In the genomic region with DNA sequence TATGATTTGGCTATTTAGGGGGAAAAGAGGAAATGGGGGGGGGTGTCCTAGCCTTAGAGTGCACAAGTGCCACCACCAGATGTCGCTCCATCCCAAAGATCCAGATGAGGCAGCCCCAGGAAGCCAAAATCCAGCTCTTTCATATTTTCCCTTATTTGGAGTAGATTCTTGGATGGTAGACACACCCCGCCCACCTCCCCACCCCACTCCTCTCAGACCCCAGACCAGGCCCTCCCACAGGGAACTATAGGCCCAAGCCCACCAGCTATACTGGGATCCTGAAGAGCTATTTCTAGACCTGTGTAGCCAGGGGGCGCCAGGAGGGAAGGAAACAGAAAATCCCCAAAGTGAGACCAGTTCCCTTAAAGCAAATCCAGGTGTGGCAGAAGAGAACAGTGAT, we compare ENCODE assay signal across 8 mouse cellular contexts. TPM values are rescaled to one million over a fixed set of nuclear protein-coding genes. Genes with fewer than 3 reads are reported as not detected.
DNase-seq lines count a peak whose midpoint lies in the region; ATAC-seq and TF ChIP-seq lines count a peak whose summit lies in the region.

No protein-coding gene starts in this region.

- H3K36me3 ChIP-seq in testis, adult 2 months (ENCODE audit: control insufficient read depth, insufficient read depth, low read length) = no peaks in the 10 kb centered on the region
- no peaks in the 10 kb centered on the region for H3K36me3 ChIP-seq in kidney, postnatal 0 days (ENCODE audit: insufficient read depth, low read length)
- H3K36me3 ChIP-seq in lung, embryonic 16.5 days (ENCODE audit: control insufficient read depth, insufficient read depth, low read length) = no peaks in the 10 kb centered on the region
- H3K36me3 ChIP-seq in small intestine, adult 2 months (ENCODE audit: control insufficient read depth, insufficient read depth, low read length) = no peaks in the 10 kb centered on the region

- peaks cover 4% of the 10 kb centered on the region for H3K4me1 ChIP-seq in testis, adult 2 months (ENCODE audit: control insufficient read depth, insufficient read depth, low read length)
- no peaks in the 10 kb centered on the region for H3K4me1 ChIP-seq in kidney, postnatal 0 days (replicated peaks; ENCODE audit: insufficient read depth, low read length)
- no peaks in the 10 kb centered on the region; the same call in 1 of the 2 replicates for H3K4me1 ChIP-seq in lung, embryonic 16.5 days (replicated peaks; ENCODE audit: control insufficient read depth, insufficient read depth, low read length)
- H3K4me1 ChIP-seq in small intestine, adult 2 months (ENCODE audit: control insufficient read depth, insufficient read depth, insufficient read length, low read length) = no peaks in the 10 kb centered on the region

- no peaks in the 10 kb centered on the region for H3K27me3 ChIP-seq in testis, adult 2 months (ENCODE audit: control insufficient read depth, insufficient read depth, low read length)
- H3K27me3 ChIP-seq in kidney, postnatal 0 days (ENCODE audit: insufficient read depth, low read length) = no peaks in the 10 kb centered on the region
- H3K27me3 ChIP-seq in lung, embryonic 16.5 days (ENCODE audit: control insufficient read depth, insufficient read depth, low read depth, low read length) = no peaks in the 10 kb centered on the region
- H3K27me3 ChIP-seq in small intestine, adult 2 months (ENCODE audit: control insufficient read depth, insufficient read depth, low read length) = no peaks in the 10 kb centered on the region

- 27% methylated on average over 3 of the region's 3 CpGs for WGBS in kidney, postnatal 0 days
- WGBS in lung, embryonic 16.5 days = 16% methylated on average over 3 of the region's 3 CpGs
- WGBS in small intestine, adult 2 months = 7% methylated on average over 3 of the region's 3 CpGs

- no peak overlapping the region for H3K9ac ChIP-seq in kidney, postnatal 0 days (ENCODE audit: low read depth, low read length)
- H3K9ac ChIP-seq in lung, embryonic 16.5 days (ENCODE audit: low read length) = peak overlapping the region; percentile 70

- H3K4me3 ChIP-seq in testis, adult 2 months (ENCODE audit: control insufficient read depth, low read depth, low read length) = peak overlapping the region; percentile 78
- H3K4me3 ChIP-seq in kidney, postnatal 0 days (replicated peaks; ENCODE audit: low read depth, low read length) = peak overlapping the region; percentile 40
- peak overlapping the region; percentile 52 for H3K4me3 ChIP-seq in lung, embryonic 16.5 days (ENCODE audit: low read length)
- peak overlapping the region; percentile 48 for H3K4me3 ChIP-seq in small intestine, adult 2 months (ENCODE audit: low read depth, low read length)

- H3K27ac ChIP-seq in testis, adult 2 months (ENCODE audit: control insufficient read depth, insufficient read depth, low read depth, low read length) = peak overlapping the region; percentile 18; the same call in 1 of the 2 replicates
- no peak overlapping the region for H3K27ac ChIP-seq in kidney, postnatal 0 days
- H3K27ac ChIP-seq in lung, embryonic 16.5 days (ENCODE audit: low read length) = peak overlapping the region; percentile 80
- peak overlapping the region; percentile 68 for H3K27ac ChIP-seq in small intestine, adult 2 months (ENCODE audit: insufficient read depth, low read depth, low read length)

- no peak for TF ChIP-seq CTCF in testis, adult 2 months (IDR thresholded peaks at IDR 0.05; ENCODE audit: control insufficient read depth, insufficient read depth, insufficient replicate concordance, low read depth, low read length)
- peak; percentile 75 for TF ChIP-seq CTCF in kidney, postnatal 0 days (IDR thresholded peaks at IDR 0.05; ENCODE audit: low read depth)
- peak; percentile 70; the same call in 1 of the 2 replicates for TF ChIP-seq CTCF in small intestine, adult 2 months (IDR thresholded peaks at IDR 0.05; ENCODE audit: extremely low read depth, insufficient read length, insufficient replicate concordance, low read depth, low read length)

- TF ChIP-seq POLR2A in testis, adult 2 months (IDR thresholded peaks at IDR 0.05; ENCODE audit: control insufficient read depth, low read depth, low read length) = no peak
- no peak for TF ChIP-seq POLR2A in small intestine, adult 2 months (IDR thresholded peaks at IDR 0.05; ENCODE audit: low read depth, low read length)

- peak overlapping the region; percentile 63 for H3K4me2 ChIP-seq in kidney, postnatal 0 days (ENCODE audit: low read length)
- peak overlapping the region; percentile 62 for H3K4me2 ChIP-seq in lung, embryonic 16.5 days (ENCODE audit: low read depth, low read length)

- DNase-seq in testis, postnatal 14 days (ENCODE audit: low spot score) = no peak
- DNase-seq in cerebellum, adult 9-10 months = peak; percentile 61
- DNase-seq in heart, adult 9 months (ENCODE audit: low spot score in 2 of 2) = peak; percentile 52 to 63
- peak; percentile 79 for DNase-seq in kidney, postnatal 0 days (ENCODE audit: low spot score)

- no peaks in the 10 kb centered on the region for H3K9me3 ChIP-seq in kidney, postnatal 0 days (replicated peaks; ENCODE audit: low read length)
- no peaks in the 10 kb centered on the region for H3K9me3 ChIP-seq in lung, embryonic 16.5 days (ENCODE audit: control insufficient read depth, low read length)

- 0 out of 2 replicates have a peak, but pooled peaks have one; percentile 6 for ATAC-seq in kidney, postnatal 0 days (replicated peaks; ENCODE audit: low FRiP score, low read depth)
- peak; percentile 29 for ATAC-seq in lung, embryonic 16.5 days (ENCODE audit: low read depth)
- no peak for ATAC-seq in erythroid progenitor cell, adult 5-6 weeks (replicated peaks; ENCODE audit: low FRiP score, poor library complexity, severe bottlenecking)

RNA-seq across cellular contexts. Expression of a gene that starts 1.0 kb away (rescaled TPM):
- polyA plus RNA-seq in testis, adult 2 months (2012; rRNA removed) = 49.6 and 96.4 TPM in 2 replicates
- polyA plus RNA-seq in kidney, postnatal 0 days (2015; fragmentation: Nextera tagmentation; extraction: Ambion mirVana) = 185 and 206 TPM in 2 replicates
- polyA plus RNA-seq in lung, embryonic 16.5 days (2015; fragmentation: Nextera tagmentation; extraction: Ambion mirVana) = 372 and 374 TPM in 2 replicates
- polyA plus RNA-seq in small intestine, adult 2 months (2012; rRNA removed) = 270 and 280 TPM in 2 replicates
- total RNA-seq in erythroid progenitor cell, adult 5-6 weeks (2015; ENCODE audit: low replicate concordance) = 103 and 114 TPM in 2 replicates
- 122 and 133 TPM in 2 replicates for total RNA-seq in erythroid progenitor cell, adult 5-6 weeks (2017; ENCODE audit: low replicate concordance)

RNA-seq across cellular contexts. Expression of a gene that starts 5.8 kb away (rescaled TPM):
- polyA plus RNA-seq in testis, adult 2 months (2012; rRNA removed) = 29.9 and 33.6 TPM in 2 replicates
- polyA plus RNA-seq in kidney, postnatal 0 days (2015; fragmentation: Nextera tagmentation; extraction: Ambion mirVana) = 19.1 and 20.2 TPM in 2 replicates
- polyA plus RNA-seq in lung, embryonic 16.5 days (2015; fragmentation: Nextera tagmentation; extraction: Ambion mirVana) = 24.9 and 25.4 TPM in 2 replicates
- 25.5 and 37.3 TPM in 2 replicates for polyA plus RNA-seq in small intestine, adult 2 months (2012; rRNA removed)
- 39.3 and 44.4 TPM in 2 replicates for total RNA-seq in erythroid progenitor cell, adult 5-6 weeks (2015; ENCODE audit: low replicate concordance)
- 23.2 and 29.5 TPM in 2 replicates for total RNA-seq in erythroid progenitor cell, adult 5-6 weeks (2017; ENCODE audit: low replicate concordance)

RNA-seq across cellular contexts. Expression of a gene that starts 22.0 kb away (rescaled TPM):
- 85.8 and 143 TPM in 2 replicates for polyA plus RNA-seq in testis, adult 2 months (2012; rRNA removed)
- 860 and 883 TPM in 2 replicates for polyA plus RNA-seq in kidney, postnatal 0 days (2015; fragmentation: Nextera tagmentation; extraction: Ambion mirVana)
- 826 and 850 TPM in 2 replicates for polyA plus RNA-seq in lung, embryonic 16.5 days (2015; fragmentation: Nextera tagmentation; extraction: Ambion mirVana)
- polyA plus RNA-seq in small intestine, adult 2 months (2012; rRNA removed) = 750 and 1,062 TPM in 2 replicates
- 718 and 731 TPM in 2 replicates for total RNA-seq in erythroid progenitor cell, adult 5-6 weeks (2015; ENCODE audit: low replicate concordance)
- total RNA-seq in erythroid progenitor cell, adult 5-6 weeks (2017; ENCODE audit: low replicate concordance) = 354 and 377 TPM in 2 replicates

RNA-seq across cellular contexts. Expression of a gene that starts 33.1 kb away (rescaled TPM):
- polyA plus RNA-seq in testis, adult 2 months (2012; rRNA removed) = 17.4 and 20.0 TPM in 2 replicates
- 90.2 and 91.1 TPM in 2 replicates for polyA plus RNA-seq in kidney, postnatal 0 days (2015; fragmentation: Nextera tagmentation; extraction: Ambion mirVana)
- polyA plus RNA-seq in lung, embryonic 16.5 days (2015; fragmentation: Nextera tagmentation; extraction: Ambion mirVana) = 81.9 and 91.7 TPM in 2 replicates
- polyA plus RNA-seq in small intestine, adult 2 months (2012; rRNA removed) = 65.7 and 80.7 TPM in 2 replicates
- 41.8 and 53.2 TPM in 2 replicates for total RNA-seq in erythroid progenitor cell, adult 5-6 weeks (2015; ENCODE audit: low replicate concordance)
- 13.8 and 18.6 TPM in 2 replicates for total RNA-seq in erythroid progenitor cell, adult 5-6 weeks (2017; ENCODE audit: low replicate concordance)

RNA-seq across cellular contexts. Expression of a gene that starts 33.5 kb away (rescaled TPM):
- polyA plus RNA-seq in testis, adult 2 months (2012; rRNA removed) = 1.7 and 1.8 TPM in 2 replicates
- 14.1 and 15.0 TPM in 2 replicates for polyA plus RNA-seq in kidney, postnatal 0 days (2015; fragmentation: Nextera tagmentation; extraction: Ambion mirVana)
- 17.4 and 18.6 TPM in 2 replicates for polyA plus RNA-seq in lung, embryonic 16.5 days (2015; fragmentation: Nextera tagmentation; extraction: Ambion mirVana)
- polyA plus RNA-seq in small intestine, adult 2 months (2012; rRNA removed) = 13.0 and 13.9 TPM in 2 replicates
- total RNA-seq in erythroid progenitor cell, adult 5-6 weeks (2015; ENCODE audit: low replicate concordance) = 108 and 154 TPM in 2 replicates
- 73.7 and 110 TPM in 2 replicates for total RNA-seq in erythroid progenitor cell, adult 5-6 weeks (2017; ENCODE audit: low replicate concordance)
